Mouse (Mus musculus): Measurements from ENCODE around the gene Ccdc30.

Gene Ccdc30

DNA sequence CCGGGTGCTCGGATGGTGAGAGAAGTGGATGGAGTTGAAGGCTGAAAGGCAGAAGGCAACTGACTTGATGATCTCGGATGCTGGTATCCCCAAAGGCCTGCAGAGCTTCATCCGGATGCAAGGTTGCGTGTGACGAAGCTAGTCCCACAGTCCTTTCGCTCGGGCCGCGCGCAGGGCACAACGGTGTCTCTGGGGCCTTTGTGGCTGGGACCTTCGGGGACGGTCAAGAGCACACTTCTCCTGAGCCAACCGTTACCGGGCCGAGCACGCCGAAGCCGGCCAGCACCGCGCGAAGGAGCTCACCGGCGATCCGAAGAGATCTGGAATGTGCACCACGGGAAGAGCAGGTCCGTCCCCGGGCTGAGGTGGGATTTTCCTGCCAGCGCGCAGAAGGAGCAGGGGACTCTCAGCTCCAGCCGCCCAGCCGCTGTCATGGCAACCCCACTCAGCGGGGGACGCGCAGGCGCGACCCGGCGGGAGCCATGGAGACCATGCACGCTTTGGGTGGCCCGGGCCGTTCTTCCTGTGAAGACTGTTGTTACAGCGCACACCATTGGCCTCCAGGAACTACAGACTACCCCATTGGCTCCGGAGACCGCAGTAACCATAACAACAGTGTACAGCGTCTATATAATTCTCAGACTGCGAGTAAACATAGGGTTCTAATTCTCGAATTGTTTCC lies at the start of gene Ccdc30:
Gene Ccdc30 (minus strand): TSS at position 450 of the 682 bp plus-strand sequence.
- DNase-seq (ENCODE audit: low read depth): peak; percentile 72

GRCm38 (mm10) chr4:119463756-119464419 lies 48.6 kb upstream of the Ccdc30 start:
- peak; percentile 8 for DNase-seq (ENCODE audit: low read depth)

GRCm38 (mm10) chr4:119462858-119463755 lies 47.8 kb upstream of the Ccdc30 start:
- no peak for DNase-seq (ENCODE audit: low read depth)

DNA sequence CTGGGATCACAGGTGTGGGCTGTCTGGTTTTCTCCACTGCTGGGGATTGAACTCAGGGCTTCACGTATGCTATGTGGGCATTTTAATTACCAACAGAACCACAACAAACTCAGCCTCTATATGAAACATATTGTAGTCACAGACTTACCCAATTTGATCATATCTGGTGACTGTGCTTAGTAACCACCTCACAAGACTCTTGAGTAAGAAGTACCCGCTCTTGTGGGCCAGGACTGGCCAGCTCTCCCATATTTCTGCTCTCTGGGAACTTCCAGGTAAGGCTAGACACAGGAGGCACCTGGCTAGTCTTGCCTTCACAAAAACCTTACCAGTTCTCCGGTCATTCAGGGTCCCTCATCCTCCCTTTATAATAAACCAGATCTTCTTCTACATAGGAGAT lies 47.1 kb upstream of the Ccdc30 start:
- no peak for DNase-seq (ENCODE audit: low read depth)

DNA sequence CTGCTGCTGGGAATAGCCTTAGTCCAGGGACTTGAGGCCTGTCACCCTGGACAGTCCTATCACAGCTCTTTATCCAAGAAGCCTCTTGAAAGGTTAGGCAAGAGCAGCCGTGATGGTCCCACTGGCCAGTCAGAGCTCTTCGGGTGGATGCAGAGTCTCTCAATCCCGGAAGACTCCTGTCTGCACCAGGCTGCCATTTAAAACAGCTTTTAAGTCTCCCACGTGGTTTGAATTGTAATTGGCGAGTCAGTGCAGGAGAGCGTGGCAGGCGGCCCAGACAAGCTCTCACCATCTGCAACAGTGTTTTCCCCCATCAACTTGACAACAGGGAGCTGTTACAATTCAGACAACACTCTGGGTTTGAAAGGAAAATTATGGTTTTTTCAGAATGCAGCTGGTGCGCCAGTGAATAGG lies 45.4 kb upstream of the Ccdc30 start:
- DNase-seq (ENCODE audit: low read depth): no peak

DNA sequence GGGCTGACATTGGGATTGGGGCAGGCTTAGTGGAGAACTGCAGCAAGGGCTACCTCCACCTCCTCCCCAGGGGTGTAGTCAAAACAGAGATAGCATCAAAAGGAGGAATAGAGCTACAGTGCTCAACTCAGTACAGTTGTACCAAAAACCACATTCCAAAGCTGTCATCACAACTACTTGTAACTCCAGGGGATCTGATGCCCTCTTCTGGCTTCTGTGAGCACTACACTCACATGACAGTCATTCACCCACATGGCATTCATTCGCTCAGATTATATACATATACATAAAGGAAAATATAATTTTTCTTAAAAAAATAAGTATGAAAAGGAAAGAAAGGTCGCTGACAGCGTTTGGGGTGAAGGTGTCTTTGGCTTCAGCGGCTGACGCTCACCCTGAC lies 45.0 kb upstream of the Ccdc30 start:
- DNase-seq (ENCODE audit: low read depth): peak; percentile 18

GRCm38 (mm10) chr4:119453533-119453932 lies 38.2 kb upstream of the Ccdc30 start:
- DNase-seq (ENCODE audit: low read depth): no peak

- DNase-seq (ENCODE audit: low read depth): no peak
These were observed 37.8 kb upstream of the Ccdc30 start for GRCm38 (mm10) chr4:119453128-119453527.

GRCm38 (mm10) chr4:119450436-119450835 lies 35.1 kb upstream of the Ccdc30 start:
- no peak for DNase-seq (ENCODE audit: low read depth)

DNA sequence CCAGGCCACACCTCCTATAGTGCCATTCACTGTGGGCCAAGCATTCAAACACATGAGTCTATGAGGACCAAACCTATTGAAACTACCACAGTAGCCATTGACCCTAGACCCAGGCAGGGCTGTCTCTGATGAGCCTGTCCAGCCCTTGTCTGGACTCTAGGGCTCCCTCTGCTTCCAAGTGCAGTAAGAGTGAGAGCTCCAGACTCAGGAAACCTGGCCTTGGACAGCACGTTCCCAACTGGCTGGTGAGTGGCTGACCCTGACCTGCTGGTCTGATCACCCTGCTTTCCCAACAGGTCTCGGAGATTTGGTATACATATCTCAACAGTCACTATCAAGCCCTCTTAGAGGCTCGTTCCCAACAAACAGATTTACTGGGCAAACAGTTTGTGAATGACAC lies 32.5 kb upstream of the Ccdc30 start:
- no peak for DNase-seq (ENCODE audit: low read depth)

DNA sequence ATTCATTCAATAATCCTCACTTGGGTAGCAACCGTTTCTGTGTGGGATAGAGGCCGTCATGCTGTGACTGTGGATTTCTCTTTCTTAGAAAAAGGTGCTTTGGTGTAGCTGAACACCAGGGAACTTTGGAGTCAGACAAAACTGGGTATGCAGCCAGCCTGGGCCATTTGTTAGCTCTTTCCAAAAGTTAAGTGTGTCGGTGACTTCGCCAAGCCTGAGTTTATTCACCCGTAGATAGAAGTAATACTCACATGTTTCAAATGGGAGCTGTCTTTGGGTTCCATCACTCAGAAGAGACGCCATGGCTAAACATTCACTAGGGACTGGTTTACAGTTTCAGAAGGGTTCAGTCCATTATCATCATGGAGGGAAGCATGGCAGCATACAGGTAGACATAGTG lies 31.9 kb upstream of the Ccdc30 start:
- no peak for DNase-seq (ENCODE audit: low read depth)

DNA sequence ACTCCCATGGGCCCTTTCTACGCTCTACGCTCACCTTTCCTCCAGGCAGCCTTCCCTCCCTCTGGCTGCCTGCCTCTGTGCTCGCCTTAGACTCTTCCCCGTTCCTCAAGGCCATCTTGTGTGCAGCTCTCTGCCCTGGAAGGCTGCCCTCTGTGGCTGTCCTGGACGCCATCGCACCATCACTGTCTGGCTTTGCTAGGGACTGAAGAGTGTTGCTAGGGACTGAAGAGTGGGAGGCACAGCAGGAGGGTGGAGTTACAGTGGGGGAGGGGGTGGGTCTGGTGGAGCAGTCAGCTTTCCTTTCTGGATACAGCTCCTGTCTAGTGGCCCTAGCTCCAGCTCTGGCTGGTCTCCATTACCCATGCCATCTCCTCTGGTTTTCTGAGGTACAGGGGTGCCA lies 27.2 kb upstream of the Ccdc30 start:
- DNase-seq (ENCODE audit: low read depth): no peak

DNA sequence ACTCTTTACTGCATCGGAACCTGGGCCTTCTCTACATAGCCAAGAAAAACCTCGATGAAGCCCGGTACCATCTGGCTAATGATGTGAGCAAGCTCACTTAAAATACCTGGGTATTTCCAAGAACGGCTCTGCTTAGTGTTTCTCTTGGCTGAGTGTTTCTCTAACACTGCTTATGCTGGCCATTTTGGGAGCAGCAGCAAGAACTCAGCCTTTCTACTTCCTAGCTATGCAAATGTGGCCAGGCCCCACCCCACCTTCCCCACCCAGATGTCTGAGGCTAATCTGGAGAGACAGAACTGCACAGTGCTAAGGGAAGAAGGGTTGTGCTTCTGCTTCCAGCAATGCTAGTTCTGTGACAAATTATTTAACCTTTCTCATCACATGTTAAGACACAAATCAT lies 26.5 kb upstream of the Ccdc30 start:
- DNase-seq (ENCODE audit: low read depth): no peak

- no peak for DNase-seq (ENCODE audit: low read depth)
These were observed 22.6 kb upstream of the Ccdc30 start for GRCm38 (mm10) chr4:119437936-119438335.

GRCm38 (mm10) chr4:119430678-119431077 lies 15.4 kb upstream of the Ccdc30 start:
- DNase-seq (ENCODE audit: low read depth): no peak

GRCm38 (mm10) chr4:119427680-119428079 lies 12.4 kb upstream of the Ccdc30 start:
- DNase-seq (ENCODE audit: low read depth): no peak

GRCm38 (mm10) chr4:119425601-119426000 lies 10.3 kb upstream of the Ccdc30 start:
- DNase-seq (ENCODE audit: low read depth): no peak

DNA sequence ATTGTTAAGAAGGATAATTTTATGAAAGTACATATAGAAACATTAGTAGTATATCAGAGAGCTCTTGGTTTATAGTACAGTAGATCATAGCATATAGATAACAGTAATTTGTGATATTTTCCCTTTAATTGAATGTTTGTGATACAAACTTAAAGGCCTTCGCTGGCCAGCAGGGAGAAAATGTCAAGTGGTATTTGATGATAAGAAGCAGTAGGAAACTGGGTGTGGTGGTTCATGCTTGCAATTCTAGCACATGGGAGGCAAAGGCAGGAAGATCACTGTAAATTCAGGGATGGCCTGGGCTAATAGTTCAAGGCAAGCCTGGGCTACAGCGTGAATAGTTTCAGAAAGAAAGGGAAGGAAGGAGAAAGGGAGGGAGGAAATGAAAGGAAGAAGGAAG lies 9.8 kb upstream of the Ccdc30 start:
- DNase-seq (ENCODE audit: low read depth): no peak

- peak; percentile 74 for DNase-seq (ENCODE audit: low read depth)
These were observed 7.1 kb upstream of the Ccdc30 start, which contains the start of the genes Ppcs and Zmynd12 for GRCm38 (mm10) chr4:119422294-119422964. Gene Ppcs (minus strand): TSS chr4:119422420. Gene Zmynd12 (plus strand): TSS chr4:119422814.

- DNase-seq (ENCODE audit: low read depth): no peak
These were observed 6.6 kb upstream of the Ccdc30 start for GRCm38 (mm10) chr4:119421921-119422293.

DNA sequence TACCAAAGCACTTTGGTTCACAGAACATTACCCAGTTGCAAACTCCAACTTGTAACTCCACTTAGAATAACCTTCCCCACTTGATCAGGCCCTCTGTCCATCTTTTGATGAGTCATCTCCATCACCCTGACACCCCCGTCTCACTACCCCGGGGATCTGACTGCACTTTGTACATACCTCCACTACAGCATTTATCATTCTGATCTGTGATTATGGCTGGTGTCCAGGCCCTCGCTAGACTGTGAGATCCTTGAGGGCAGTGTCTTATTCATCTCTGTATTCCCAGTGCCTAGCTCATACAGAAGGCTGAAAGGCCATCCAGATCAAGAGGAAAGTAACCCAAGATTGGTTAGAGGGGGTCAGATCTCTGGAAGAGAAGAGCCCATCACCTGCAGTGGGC lies 5.9 kb upstream of the Ccdc30 start:
- DNase-seq (ENCODE audit: low read depth): no peak

- no peak for DNase-seq (ENCODE audit: low read depth)
These were observed 2.6 kb upstream of the Ccdc30 start for GRCm38 (mm10) chr4:119417894-119418293.

Data from c-Kit-positive CD71-negative TER-119-negative erythroid progenitor cells, embryonic 14.5 days (primary cell).